Mouse (Mus musculus) frontal cortex, adult 2 months (tissue): ENCODE results near the gene Itk. TPM values are rescaled to one million over a fixed set of nuclear protein-coding genes. Genes with fewer than 3 reads are reported as not detected.
A peak's percentile ranks its signal among the peaks of the same experiment; 100 is the strongest.

Experiments used
- DNase-seq, 2 experiments: peaks; one replicate each; pipeline ENCODE4 v3.0.0; 2022; ENCODE audit warnings: low spot score in 1 of 2; ENCODE audit errors: extremely low spot score in 1 of 2
- polyA plus RNA-seq: library from polyadenylated mRNA; depleted of rRNA; stranded (reverse); fragments of >200 nt; gene quantifications from 2 replicates; pipeline ENCODE4 v1.2.3, GENCODE M21; 2012; rRNA removed

Itk gene
- polyA plus RNA-seq, 1 experiment: 0.20 TPM

DNA sequence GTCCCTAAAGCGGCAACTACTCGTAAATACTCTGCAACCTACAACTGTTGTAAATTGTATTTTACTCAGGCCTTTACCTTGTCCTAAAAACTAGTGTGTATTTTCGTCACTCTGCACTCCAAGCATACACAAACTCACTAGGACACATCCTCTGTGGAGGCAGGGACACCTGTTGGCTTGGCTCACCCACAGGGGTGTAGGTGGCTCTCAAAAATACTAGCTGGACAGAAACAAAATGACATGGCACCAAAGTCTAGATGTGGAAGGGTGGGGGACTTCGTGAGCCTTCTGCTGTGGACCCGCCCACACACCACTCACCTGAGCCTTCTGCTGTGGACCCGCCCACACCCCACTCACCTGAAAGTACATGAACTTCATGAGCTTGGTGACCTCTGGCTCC, 105.5 kb downstream of the Itk start:
- DNase-seq: peak in 1 of 2 experiments; percentile 52

- no peak for DNase-seq
These were observed 106.7 kb downstream of the Itk start for GRCm38 (mm10) chr11:46282612-46283011.

- no peak for DNase-seq
These were observed 110.6 kb downstream of the Itk start for GRCm38 (mm10) chr11:46278709-46279108.

- no peak for DNase-seq
These were observed 111.2 kb downstream of the Itk start for GRCm38 (mm10) chr11:46278140-46278539.

DNA sequence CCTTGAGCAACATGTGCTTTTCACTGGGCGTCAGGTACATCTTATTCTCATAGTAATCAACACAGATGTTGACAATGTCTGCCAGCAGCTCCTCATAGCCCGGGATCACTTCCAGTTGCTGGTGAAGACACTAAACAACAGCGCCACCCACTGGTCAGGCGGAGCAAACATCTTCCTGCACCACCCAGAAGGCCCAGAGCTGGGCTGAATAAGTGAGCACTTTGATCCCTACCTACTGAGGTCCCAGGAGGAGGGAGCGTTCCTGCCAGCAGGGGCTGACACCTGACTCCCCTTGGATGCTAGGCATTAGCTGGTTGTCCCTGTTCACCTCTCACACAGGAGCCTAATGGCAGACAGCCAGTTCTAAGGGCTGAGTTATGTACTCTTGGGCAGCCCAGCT, 112.5 kb downstream of the Itk start:
- DNase-seq: no peak

DNA sequence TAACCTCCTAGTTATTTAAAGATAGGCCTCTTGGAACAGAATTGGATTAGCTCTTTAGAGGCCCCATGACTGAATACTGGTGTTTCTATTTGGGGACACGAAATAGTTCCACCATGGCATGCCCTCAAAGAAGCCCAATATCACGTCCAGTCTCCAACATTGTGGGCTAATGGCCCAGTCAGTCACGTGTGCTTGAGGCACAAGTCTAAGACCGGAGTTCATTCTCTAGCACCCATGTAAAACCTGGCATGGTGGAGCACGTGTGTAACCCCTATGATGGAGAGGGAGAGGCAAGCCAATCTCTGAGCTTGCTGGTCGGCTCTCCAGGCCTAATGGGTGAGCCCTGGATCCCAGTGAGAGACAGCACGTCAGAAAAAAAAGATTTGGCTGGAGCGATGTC, 113.1 kb downstream of the Itk start:
- no peak for DNase-seq

GRCm38 (mm10) chr11:46275302-46275701, 114.0 kb downstream of the Itk start:
- DNase-seq: peak; percentile 68 to 86

Other genes starting within 250 kb of the Itk start
- 2.7 TPM in 2 replicates for gene Nipal4, start 223.0 kb downstream of the Itk start, polyA plus RNA-seq
- 0.68 and 0.71 TPM in 2 replicates for gene Fndc9, start 154.0 kb downstream of the Itk start, polyA plus RNA-seq
- gene Cyfip2, start 76.7 kb downstream of the Itk start, polyA plus RNA-seq: 211 and 223 TPM in 2 replicates
- not detected in 2 replicates for gene Fam71b, start 7.0 kb upstream of the Itk start, polyA plus RNA-seq
- gene Med7, start 47.4 kb upstream of the Itk start, polyA plus RNA-seq: 31.8 and 32.2 TPM in 2 replicates
- gene Havcr2, start 65.4 kb upstream of the Itk start, polyA plus RNA-seq: 1.6 and 2.0 TPM in 2 replicates
- not detected in 2 replicates for gene Gm12169, start 134.7 kb upstream of the Itk start, polyA plus RNA-seq
- gene BC053393, start 182.0 kb upstream of the Itk start, polyA plus RNA-seq: 0.04 TPM in 1 of 2 replicates, not detected in the other
- not detected in 2 replicates for gene Dppa1, start 239.7 kb upstream of the Itk start, polyA plus RNA-seq